Mouse (Mus musculus): ENCODE results near the gene Slc25a3. TPM values are rescaled to one million over a fixed set of nuclear protein-coding genes. Genes with fewer than 3 reads are reported as not detected.

Slc25a3 gene
- polyA plus RNA-seq, 1 experiment from 2014 or later: 417 TPM

DNA sequence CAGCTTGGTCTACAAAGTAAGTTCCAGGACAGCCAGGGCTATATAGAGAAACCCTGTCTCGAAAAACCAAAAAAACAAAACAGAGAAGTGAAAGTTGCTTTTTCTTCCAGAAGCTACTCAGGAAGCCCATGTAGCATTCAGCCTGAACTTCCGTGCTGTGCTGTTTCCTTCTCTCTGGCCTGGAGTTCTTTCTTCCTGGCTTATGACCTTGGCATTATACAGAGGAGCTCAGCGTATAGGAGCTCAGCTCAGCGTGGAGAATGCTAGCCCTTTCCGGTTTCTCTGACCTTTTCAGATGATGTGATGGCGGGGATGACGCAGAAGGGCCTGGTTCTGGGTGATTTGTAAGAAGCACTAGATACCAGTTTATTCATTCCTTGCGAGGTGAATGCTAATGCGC, 13.5 kb upstream of the Slc25a3 start:
- H3K27ac ChIP-seq: no peak overlapping the region
- ATAC-seq (ENCODE audit: low FRiP score, low read depth): no peak
- no peaks in the 10 kb centered on the region for H3K4me1 ChIP-seq
- H3K36me3 ChIP-seq: no peaks in the 10 kb centered on the region
- H3K27me3 ChIP-seq (replicated peaks): no peaks in the 10 kb centered on the region
- no peak overlapping the region for H3K4me3 ChIP-seq
- 71% methylated on average over 9 of the region's 9 CpGs for WGBS
- no peak overlapping the region for H3K9ac ChIP-seq
- H3K4me2 ChIP-seq (replicated peaks): no peak overlapping the region
- no peaks in the 10 kb centered on the region for H3K9me3 ChIP-seq

GRCm38 (mm10) chr10:91135302-91135972, 11.6 kb upstream of the Slc25a3 start:
- WGBS: 86% methylated on average over 7 of the region's 7 CpGs
- H3K27ac ChIP-seq: no peak overlapping the region
- H3K4me1 ChIP-seq: no peaks in the 10 kb centered on the region
- no peak for ATAC-seq (ENCODE audit: low FRiP score, low read depth)
- no peak overlapping the region for H3K4me3 ChIP-seq
- no peaks in the 10 kb centered on the region for H3K9me3 ChIP-seq
- H3K4me2 ChIP-seq (replicated peaks): no peak overlapping the region
- H3K9ac ChIP-seq: no peak overlapping the region
- no peaks in the 10 kb centered on the region for H3K27me3 ChIP-seq (replicated peaks)
- no peaks in the 10 kb centered on the region for H3K36me3 ChIP-seq

- no peak for ATAC-seq (ENCODE audit: low FRiP score, low read depth)
- no peaks in the 10 kb centered on the region for H3K9me3 ChIP-seq
- H3K4me2 ChIP-seq (replicated peaks): no peak overlapping the region
- H3K4me3 ChIP-seq: no peak overlapping the region
- no peak overlapping the region for H3K27ac ChIP-seq
- H3K27me3 ChIP-seq (replicated peaks): no peaks in the 10 kb centered on the region
- no peak overlapping the region for H3K9ac ChIP-seq
- H3K36me3 ChIP-seq: no peaks in the 10 kb centered on the region
- no peaks in the 10 kb centered on the region for H3K4me1 ChIP-seq
- 80% methylated on average over 1 of the region's 1 CpGs for WGBS
These were observed 7.7 kb upstream of the Slc25a3 start for GRCm38 (mm10) chr10:91131565-91131964.

DNA sequence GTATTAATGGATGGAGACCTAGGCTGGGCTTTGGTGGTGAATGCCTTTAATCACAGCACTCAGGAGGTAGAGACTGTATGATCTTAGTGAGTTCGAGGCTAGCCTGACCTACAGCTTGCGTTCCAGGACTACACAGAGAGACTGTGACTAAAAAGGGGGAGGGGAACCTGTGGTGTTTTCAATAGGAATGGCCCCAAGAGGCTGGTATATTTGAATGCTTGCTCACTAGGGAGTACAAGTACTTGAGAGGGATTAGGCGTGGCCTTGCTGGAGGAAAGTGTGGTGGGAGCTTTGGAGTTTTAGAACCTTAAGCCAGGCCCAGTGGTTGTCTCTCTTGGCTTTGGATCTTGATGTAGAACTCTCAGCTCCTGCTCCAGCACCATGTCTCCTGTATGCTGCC, 6.9 kb upstream of the Slc25a3 start:
- H3K4me3 ChIP-seq: no peak overlapping the region
- no peak for ATAC-seq (ENCODE audit: low FRiP score, low read depth)

DNA sequence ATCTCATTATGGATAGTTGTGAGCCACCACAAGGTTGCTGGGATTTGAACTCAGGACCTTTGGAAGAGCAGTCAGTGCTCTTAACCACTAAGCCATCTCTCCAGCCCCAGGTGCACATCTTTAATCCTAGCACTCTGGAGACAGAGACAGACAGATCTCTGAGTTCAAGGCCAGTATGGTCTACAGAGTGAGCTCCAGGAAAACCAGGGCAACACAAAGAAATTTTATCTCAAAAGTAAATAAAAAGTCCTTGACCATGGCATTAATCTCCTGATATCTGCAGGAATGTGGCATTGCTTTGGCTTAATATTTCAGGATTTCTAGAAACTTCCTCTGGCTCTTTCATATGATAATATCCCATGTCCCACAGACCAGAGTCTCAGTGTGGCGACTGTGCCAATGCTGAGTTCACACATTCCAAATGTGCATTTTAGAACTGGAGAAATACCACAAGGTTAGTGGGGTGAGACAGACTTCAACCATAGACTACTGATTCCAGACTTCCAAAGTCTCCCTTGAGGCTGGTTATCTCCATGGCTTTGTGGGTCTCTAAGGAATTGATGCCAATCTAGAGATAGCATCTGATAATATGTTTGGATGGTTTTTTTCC, 4.8 kb upstream of the Slc25a3 start:
- Histone ChIP-seq H3K4me1 (no peaks in the 10 kb centered on the region), H3K4me3 (no peak overlapping the region), H3K27me3 (replicated peaks) (no peaks in the 10 kb centered on the region), H3K9me3 (no peaks in the 10 kb centered on the region), H3K4me2 (replicated peaks) (no peak overlapping the region), H3K36me3 (no peaks in the 10 kb centered on the region), H3K27ac (no peak overlapping the region), H3K9ac (no peak overlapping the region)
- no peak for ATAC-seq (ENCODE audit: low FRiP score, low read depth)
- WGBS: 74% methylated on average over 1 of the region's 1 CpGs

More for the DNA sequence above, 6.9 kb upstream of the Slc25a3 start:
- Histone ChIP-seq H3K4me1 (no peaks in the 10 kb centered on the region), H3K9ac (no peak overlapping the region), H3K36me3 (no peaks in the 10 kb centered on the region), H3K27me3 (replicated peaks) (no peaks in the 10 kb centered on the region), H3K4me2 (replicated peaks) (no peak overlapping the region), H3K9me3 (no peaks in the 10 kb centered on the region), H3K27ac (no peak overlapping the region)
- 89% methylated on average over 3 of the region's 3 CpGs for WGBS

GRCm38 (mm10) chr10:91127395-91127794, 3.5 kb upstream of the Slc25a3 start:
- no peak for ATAC-seq (ENCODE audit: low FRiP score, low read depth)

DNA sequence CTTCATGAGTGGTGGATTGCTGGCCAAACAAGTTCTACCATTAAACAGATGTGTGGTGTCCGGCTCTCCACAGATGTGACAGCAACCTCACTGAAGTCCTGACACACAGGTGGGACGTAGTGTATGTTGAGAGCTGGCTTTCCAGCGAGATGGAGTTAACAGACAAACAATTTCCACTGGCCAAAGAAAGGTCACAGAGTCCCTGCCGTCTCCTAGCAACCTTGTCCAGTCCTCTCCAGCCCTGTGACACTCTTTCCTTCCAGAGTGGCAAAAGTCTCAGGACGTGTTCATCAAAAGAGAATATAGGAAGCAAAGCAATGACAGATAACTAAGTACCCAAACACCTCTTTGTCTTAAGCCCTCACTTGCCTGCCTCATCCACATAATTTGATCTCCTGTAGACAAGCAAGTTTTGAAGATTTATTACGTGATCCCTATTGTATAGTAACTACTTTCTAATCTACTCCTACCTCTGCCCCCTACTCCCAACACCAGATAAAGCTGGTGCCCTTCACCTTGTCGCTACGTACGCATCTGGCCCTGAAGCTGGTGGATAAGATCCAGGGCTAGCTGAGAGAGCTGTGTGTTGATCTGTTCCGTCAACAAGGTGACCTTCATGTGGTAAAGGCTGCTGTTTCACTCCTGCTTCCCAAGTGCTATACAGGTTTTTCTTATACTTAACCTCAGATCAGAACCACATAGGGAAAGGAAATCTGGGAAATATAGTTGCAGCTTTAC, 2.9 kb upstream of the Slc25a3 start:
- H3K9me3 ChIP-seq: no peaks in the 10 kb centered on the region
- H3K4me1 ChIP-seq: peaks cover 15% of the 10 kb centered on the region; the same call in 1 of the 2 replicates
- H3K9ac ChIP-seq: no peak overlapping the region
- H3K36me3 ChIP-seq: peaks cover 4% of the 10 kb centered on the region; the same call in 1 of the 2 replicates
- H3K27ac ChIP-seq: no peak overlapping the region
- 77% methylated on average over 10 of the region's 10 CpGs for WGBS
- no peaks in the 10 kb centered on the region for H3K27me3 ChIP-seq (replicated peaks)
- no peak overlapping the region for H3K4me3 ChIP-seq
- no peak for ATAC-seq (ENCODE audit: low FRiP score, low read depth)
- H3K4me2 ChIP-seq (replicated peaks): no peak overlapping the region

More at GRCm38 (mm10) chr10:91127395-91127794, 3.5 kb upstream of the Slc25a3 start:
- Histone ChIP-seq H3K9ac (no peak overlapping the region), H3K27me3 (replicated peaks) (no peaks in the 10 kb centered on the region), H3K4me3 (no peak overlapping the region), H3K4me1 (peaks cover 9% of the 10 kb centered on the region; the same call in 1 of the 2 replicates), H3K4me2 (replicated peaks) (no peak overlapping the region), H3K36me3 (no peaks in the 10 kb centered on the region), H3K9me3 (no peaks in the 10 kb centered on the region), H3K27ac (no peak overlapping the region)
- WGBS: 87% methylated on average over 2 of the region's 2 CpGs

GRCm38 (mm10) chr10:91123281-91123827, 505 bp downstream of the Slc25a3 start:
- peaks cover 16% of the 10 kb centered on the region; the same call in 1 of the 2 replicates for H3K4me1 ChIP-seq
- H3K9ac ChIP-seq: peak overlapping the region; percentile 98
- peak; percentile 65 for ATAC-seq (ENCODE audit: low FRiP score, low read depth)
- H3K4me3 ChIP-seq: peak overlapping the region; percentile 98
- WGBS: under 1% methylated on average over 44 of the region's 44 CpGs
- peak overlapping the region; percentile 81 for H3K27ac ChIP-seq
- H3K9me3 ChIP-seq: no peaks in the 10 kb centered on the region
- peak overlapping the region; percentile 82 for H3K4me2 ChIP-seq (replicated peaks)
- peaks cover 32% of the 10 kb centered on the region for H3K36me3 ChIP-seq
- no peaks in the 10 kb centered on the region for H3K27me3 ChIP-seq (replicated peaks)

DNA sequence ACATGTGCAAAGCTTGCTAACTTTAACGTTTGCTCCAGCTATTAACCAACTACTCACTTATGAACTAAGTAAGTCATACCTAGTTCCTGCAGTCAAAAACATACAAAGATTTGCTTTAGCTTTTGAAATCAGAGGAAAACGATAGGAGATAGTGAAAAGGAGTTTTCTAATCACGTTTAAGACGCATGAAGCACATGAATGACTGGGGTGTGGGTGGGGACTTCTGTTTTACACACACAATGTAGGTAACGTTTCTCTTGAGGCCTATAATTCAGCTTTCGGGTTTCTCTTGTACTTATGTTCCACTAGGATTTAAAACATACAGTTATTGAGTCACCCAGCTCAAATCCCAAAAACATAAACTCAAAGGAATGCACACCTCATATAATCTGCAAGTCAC, 1.2 kb downstream of the Slc25a3 start:
- Histone ChIP-seq H3K27ac (no peak overlapping the region), H3K4me1 (peaks cover 16% of the 10 kb centered on the region; the same call in 1 of the 2 replicates), H3K9me3 (no peaks in the 10 kb centered on the region), H3K4me3 (peak overlapping the region; percentile 98), H3K36me3 (peaks cover 39% of the 10 kb centered on the region), H3K4me2 (replicated peaks) (peak overlapping the region; percentile 82), H3K27me3 (replicated peaks) (no peaks in the 10 kb centered on the region), H3K9ac (no peak overlapping the region)
- no peak for ATAC-seq (ENCODE audit: low FRiP score, low read depth)
- WGBS: 40% methylated on average over 6 of the region's 6 CpGs

DNA sequence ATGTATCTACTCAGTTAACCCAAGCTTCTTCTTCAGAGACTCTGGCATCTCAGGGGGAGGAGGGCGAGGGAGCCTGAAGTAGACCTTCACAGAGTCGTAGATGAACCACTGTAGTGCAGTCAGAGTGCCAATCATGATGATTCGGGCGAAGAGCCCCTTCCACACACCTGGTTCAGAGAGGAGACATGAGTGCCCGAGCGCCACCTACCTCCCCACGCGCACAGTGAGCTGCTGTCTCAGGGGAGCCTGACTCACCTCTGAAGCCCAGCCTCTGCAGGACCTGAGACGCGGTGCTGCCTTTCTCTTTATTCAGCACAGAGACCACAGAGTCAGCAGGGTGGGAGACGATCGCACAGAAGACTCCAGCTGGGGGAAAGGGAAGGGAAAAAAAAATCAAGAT, 6.9 kb downstream of the Slc25a3 start:
- Histone ChIP-seq H3K4me3 (no peak overlapping the region), H3K27me3 (replicated peaks) (no peaks in the 10 kb centered on the region), H3K9ac (no peak overlapping the region), H3K36me3 (peaks cover 87% of the 10 kb centered on the region), H3K4me2 (replicated peaks) (no peak overlapping the region), H3K4me1 (peaks cover 3% of the 10 kb centered on the region; the same call in 1 of the 2 replicates), H3K27ac (no peak overlapping the region), H3K9me3 (no peaks in the 10 kb centered on the region)
- WGBS: 93% methylated on average over 12 of the region's 12 CpGs
- ATAC-seq (ENCODE audit: low FRiP score, low read depth): no peak

DNA sequence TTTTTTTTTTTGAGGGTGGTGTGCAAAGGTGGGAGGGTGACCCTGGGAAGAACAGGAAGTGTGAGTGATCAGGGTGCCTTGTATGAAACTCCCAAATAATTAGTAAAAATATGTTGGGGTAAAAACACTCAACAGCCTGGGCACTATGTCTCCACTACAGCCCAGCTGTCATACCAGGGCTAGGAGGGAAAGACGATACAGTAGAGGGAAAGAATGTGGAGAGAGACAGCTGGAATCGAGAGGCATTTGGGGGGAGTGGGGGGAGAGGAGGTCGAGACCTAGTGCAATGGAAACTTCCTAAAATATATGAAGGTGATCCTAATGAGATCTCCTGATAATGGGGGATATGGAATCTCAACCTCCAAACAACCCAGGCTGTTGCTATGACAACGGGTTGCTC, 14.0 kb downstream of the Slc25a3 start:
- no peak overlapping the region for H3K27ac ChIP-seq
- WGBS: 76% methylated on average over 4 of the region's 4 CpGs
- no peak overlapping the region for H3K4me3 ChIP-seq
- H3K27me3 ChIP-seq (replicated peaks): no peaks in the 10 kb centered on the region
- H3K9me3 ChIP-seq: peaks cover 4% of the 10 kb centered on the region; the same call in 1 of the 2 replicates
- H3K9ac ChIP-seq: no peak overlapping the region
- H3K4me2 ChIP-seq (replicated peaks): no peak overlapping the region
- H3K36me3 ChIP-seq: peaks cover 25% of the 10 kb centered on the region
- ATAC-seq (ENCODE audit: low FRiP score, low read depth): no peak
- H3K4me1 ChIP-seq: no peaks in the 10 kb centered on the region

- Histone ChIP-seq H3K4me2 (replicated peaks) (no peak overlapping the region), H3K27me3 (replicated peaks) (no peaks in the 10 kb centered on the region), H3K9me3 (peaks cover 3% of the 10 kb centered on the region; the same call in 1 of the 2 replicates), H3K9ac (no peak overlapping the region), H3K4me3 (no peak overlapping the region), H3K27ac (no peak overlapping the region), H3K36me3 (peaks cover 5% of the 10 kb centered on the region; the same call in 1 of the 2 replicates), H3K4me1 (no peaks in the 10 kb centered on the region)
- ATAC-seq (ENCODE audit: low FRiP score, low read depth): no peak
- WGBS: 88% methylated on average over 3 of the region's 3 CpGs
These were observed 17.9 kb downstream of the Slc25a3 start for GRCm38 (mm10) chr10:91105981-91106380.
